Mouse (Mus musculus): ENCODE results near the gene Plxnb3.
"Not testable (repeated sequence)": the region's sequence is repeated elsewhere in the genome, so short reads cannot be mapped to it uniquely, and the experiment has no call there.

Gene Plxnb3

GRCm38 (mm10) chrX:73756334-73757140 lies at the start of gene Plxnb3:
Gene Plxnb3, plus strand, starts transcription at chrX:73757090.
- DNase-seq (ENCODE audit: low read depth), result no peak

- DNase-seq (ENCODE audit: low read depth), result no peak
Observed at GRCm38 (mm10) chrX:73715476-73716108, 41.3 kb upstream of the Plxnb3 start.

GRCm38 (mm10) chrX:73716109-73716661 lies 40.7 kb upstream of the Plxnb3 start, which contains the start of the genes Bcap31 and Abcd1:
Gene Bcap31, minus strand, starts transcription at chrX:73716175.
Gene Abcd1, plus strand, starts transcription at chrX:73716597.
- peak; percentile 92 for DNase-seq (ENCODE audit: low read depth)

GRCm38 (mm10) chrX:73716709-73717545 lies 40.0 kb upstream of the Plxnb3 start:
- no peak for DNase-seq (ENCODE audit: low read depth)

- DNase-seq (ENCODE audit: low read depth), result no peak
Observed at GRCm38 (mm10) chrX:73717667-73718066, 39.2 kb upstream of the Plxnb3 start.

GRCm38 (mm10) chrX:73718271-73718670 lies 38.6 kb upstream of the Plxnb3 start:
- no peak for DNase-seq (ENCODE audit: low read depth)

GRCm38 (mm10) chrX:73718686-73719362 lies 38.1 kb upstream of the Plxnb3 start:
- DNase-seq (ENCODE audit: low read depth), result no peak

- no peak for DNase-seq (ENCODE audit: low read depth)
Observed at GRCm38 (mm10) chrX:73730908-73731307, 26.0 kb upstream of the Plxnb3 start.

GRCm38 (mm10) chrX:73738155-73738554 lies 18.7 kb upstream of the Plxnb3 start:
- DNase-seq (ENCODE audit: low read depth), result no peak

GRCm38 (mm10) chrX:73739151-73739550 lies 17.7 kb upstream of the Plxnb3 start:
- no peak for DNase-seq (ENCODE audit: low read depth)

GRCm38 (mm10) chrX:73739841-73740240 lies 17.0 kb upstream of the Plxnb3 start:
- not testable (repeated sequence) for DNase-seq (ENCODE audit: low read depth)

- no peak for DNase-seq (ENCODE audit: low read depth)
Observed at GRCm38 (mm10) chrX:73744774-73745481, 12.0 kb upstream of the Plxnb3 start.

- no peak for DNase-seq (ENCODE audit: low read depth)
Observed at GRCm38 (mm10) chrX:73748977-73749376, 7.9 kb upstream of the Plxnb3 start.

- no peak for DNase-seq (ENCODE audit: low read depth)
Observed at GRCm38 (mm10) chrX:73758611-73759290, 1.9 kb downstream of the Plxnb3 start.

- no peak for DNase-seq (ENCODE audit: low read depth)
Observed at GRCm38 (mm10) chrX:73765311-73765710, 8.4 kb downstream of the Plxnb3 start.

GRCm38 (mm10) chrX:73767267-73767666 lies 10.4 kb downstream of the Plxnb3 start:
- no peak for DNase-seq (ENCODE audit: low read depth)

GRCm38 (mm10) chrX:73774168-73774760 lies 17.4 kb downstream of the Plxnb3 start, which contains the start of gene Srpk3:
Gene Srpk3, plus strand, starts transcription at chrX:73774405.
- no peak for DNase-seq (ENCODE audit: low read depth)

GRCm38 (mm10) chrX:73774802-73775483 lies 18.1 kb downstream of the Plxnb3 start:
- no peak for DNase-seq (ENCODE audit: low read depth)

GRCm38 (mm10) chrX:73782227-73782626 lies 25.3 kb downstream of the Plxnb3 start:
- no peak for DNase-seq (ENCODE audit: low read depth)
